Mouse (Mus musculus): ENCODE measurements around the gene Acadvl.

GRCm38 (mm10) chr11:70049366-70049765, 34.2 kb upstream of the Acadvl start:
- TF ChIP-seq CTCF (conservative IDR thresholded peaks at IDR 0.05; ENCODE audit: low read length) (no peak), POU5F1 (IDR thresholded peaks at IDR 0.05; ENCODE audit: borderline replicate concordance, low read length) (no peak), NANOG (IDR thresholded peaks at IDR 0.05; ENCODE audit: borderline replicate concordance, low read length) (no peak)
